Mouse (Mus musculus) cerebellum, adult 2 months (tissue): ENCODE measurements at regions not wholly inside any gene's neighbourhood (a gene's known extent, or its start where the extent isn't known, plus 50 kb on each side); places are given as distances from the start of the nearest gene placed in this dataset.

Experiments used
- DNase-seq, 2 experiments: peaks; one replicate each; pipeline ENCODE4 v3.0.0; 2021
- H3K27ac ChIP-seq: fragments of 200-500 bp; 2 replicates; pipeline ENCODE4 v1.5.1; 2012; ENCODE audit warnings: low read length, control low read depth, inconsistent platforms; ENCODE audit not compliant: insufficient read depth
- H3K27me3 ChIP-seq: fragments of 200-500 bp; 2 replicates; pipeline ENCODE4 v1.6.1; 2012; ENCODE audit warnings: inconsistent platforms, mild to moderate bottlenecking, low read length, moderate library complexity; ENCODE audit not compliant: control insufficient read depth, insufficient read depth
- H3K4me1 ChIP-seq: fragments of 200-500 bp; 2 replicates; pipeline ENCODE4 v1.6.1; 2011; ENCODE audit warnings: low read length; ENCODE audit not compliant: control insufficient read depth, insufficient read depth
- H3K4me3 ChIP-seq: fragments of 200-500 bp; replicated peaks from 2 replicates; pipeline ENCODE3; 2011; ENCODE audit warnings: mild to moderate bottlenecking, low read depth, low read length, control low read depth; ENCODE audit not compliant: insufficient read depth
- CTCF ChIP-seq: fragments of 200-500 bp; IDR thresholded peaks from 2 replicates; pipeline ENCODE4 v1.5.1; 2011; ENCODE audit warnings: low read depth, mild to moderate bottlenecking, control low read depth, low read length, moderate library complexity, borderline replicate concordance; ENCODE audit not compliant: insufficient read depth
- POLR2A ChIP-seq: fragments of 200-500 bp; IDR thresholded peaks from 2 replicates; pipeline ENCODE4 v1.6.1; 2011; ENCODE audit warnings: low read length, control low read depth, borderline replicate concordance; ENCODE audit not compliant: insufficient read depth
- WGBS: fragments of 180-500 bp; shearing (Covaris S2); methylation state at CpG from one replicate; pipeline ENCODE4 v1.1.7; 2018; 5-methylcytosine and 5-hydroxymethylcytosine counted together

DNA sequence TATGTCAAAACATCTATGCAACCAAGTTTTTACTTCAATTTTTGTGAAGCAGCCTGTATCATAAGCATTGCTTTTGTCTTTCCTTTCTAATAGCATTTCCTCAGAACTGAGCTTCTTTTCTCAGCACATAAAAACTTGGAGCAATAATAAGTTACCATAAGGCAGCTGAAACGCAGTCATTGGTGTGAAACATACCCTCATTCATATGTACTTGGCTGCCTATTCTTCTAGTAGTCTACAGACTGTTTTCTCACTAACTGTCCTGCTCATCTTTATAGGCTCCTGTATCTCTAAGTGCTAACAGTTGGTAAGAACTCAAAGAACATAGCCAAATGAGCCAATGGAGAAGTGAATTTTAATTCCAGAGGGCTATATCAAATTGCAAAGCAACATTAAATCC, 454.6 kb upstream of the Ptprd start:
- DNase-seq: no peak
- Histone ChIP-seq H3K27me3 (no peaks in the 10 kb centered on the region), H3K4me1 (no peaks in the 10 kb centered on the region), H3K4me3 (no peak overlapping the region), H3K27ac (no peak overlapping the region)
- TF ChIP-seq POLR2A (no peak), CTCF (no peak)
- WGBS: 65% methylated on average over 1 of the region's 1 CpGs

- Histone ChIP-seq H3K4me1 (no peaks in the 10 kb centered on the region), H3K4me3 (no peak overlapping the region), H3K27me3 (no peaks in the 10 kb centered on the region), H3K27ac (no peak overlapping the region)
- TF ChIP-seq POLR2A: no peak
- TF ChIP-seq CTCF: no peak
- 70% methylated on average over 1 of the region's 1 CpGs for WGBS
- no peak for DNase-seq
These were observed 431.0 kb upstream of the Ptprd start for GRCm38 (mm10) chr4:78642773-78643172.

GRCm38 (mm10) chr4:78606461-78606830, 394.7 kb upstream of the Ptprd start:
- no peak overlapping the region for H3K27ac ChIP-seq
- WGBS: 18% methylated on average over 18 of the region's 18 CpGs
- peak in 1 of 2 experiments; percentile 0 for DNase-seq

GRCm38 (mm10) chr4:78605763-78606460, 394.2 kb upstream of the Ptprd start:
- no peak overlapping the region for H3K27ac ChIP-seq
- H3K4me1 ChIP-seq: no peaks in the 10 kb centered on the region
- no peak for DNase-seq
- TF ChIP-seq POLR2A (no peak), CTCF (no peak)
- H3K4me3 ChIP-seq: no peak overlapping the region
- WGBS: 91% methylated on average over 4 of the region's 4 CpGs
- no peaks in the 10 kb centered on the region for H3K27me3 ChIP-seq

More at GRCm38 (mm10) chr4:78606461-78606830, 394.7 kb upstream of the Ptprd start:
- TF ChIP-seq CTCF (no peak), POLR2A (no peak)
- Histone ChIP-seq H3K4me3 (no peak overlapping the region), H3K4me1 (no peaks in the 10 kb centered on the region), H3K27me3 (no peaks in the 10 kb centered on the region)

GRCm38 (mm10) chr4:78581590-78581989, 369.8 kb upstream of the Ptprd start:
- Histone ChIP-seq H3K4me3 (no peak overlapping the region), H3K4me1 (no peaks in the 10 kb centered on the region), H3K27ac (no peak overlapping the region), H3K27me3 (no peaks in the 10 kb centered on the region)
- no peak for DNase-seq
- 84% methylated on average over 2 of the region's 2 CpGs for WGBS
- TF ChIP-seq CTCF: no peak

GRCm38 (mm10) chr4:78565356-78565755, 353.6 kb upstream of the Ptprd start:
- Histone ChIP-seq H3K27ac (no peak overlapping the region), H3K4me1 (no peaks in the 10 kb centered on the region), H3K4me3 (no peak overlapping the region), H3K27me3 (no peaks in the 10 kb centered on the region)
- no peak for TF ChIP-seq CTCF
- no peak for TF ChIP-seq POLR2A
- DNase-seq: no peak
- WGBS: 55% methylated on average over 2 of the region's 2 CpGs
